Mouse (Mus musculus): ENCODE data around the gene Lrrc2. TPM values are rescaled to one million over a fixed set of nuclear protein-coding genes. Genes with fewer than 3 reads are reported as not detected.

The Lrrc2 gene
- polyA plus RNA-seq (2014; fragmentation: Nextera tagmentation; extraction: Ambion mirVana) = 0.27 TPM in 1 of 2 replicates, not detected in the other

DNA sequence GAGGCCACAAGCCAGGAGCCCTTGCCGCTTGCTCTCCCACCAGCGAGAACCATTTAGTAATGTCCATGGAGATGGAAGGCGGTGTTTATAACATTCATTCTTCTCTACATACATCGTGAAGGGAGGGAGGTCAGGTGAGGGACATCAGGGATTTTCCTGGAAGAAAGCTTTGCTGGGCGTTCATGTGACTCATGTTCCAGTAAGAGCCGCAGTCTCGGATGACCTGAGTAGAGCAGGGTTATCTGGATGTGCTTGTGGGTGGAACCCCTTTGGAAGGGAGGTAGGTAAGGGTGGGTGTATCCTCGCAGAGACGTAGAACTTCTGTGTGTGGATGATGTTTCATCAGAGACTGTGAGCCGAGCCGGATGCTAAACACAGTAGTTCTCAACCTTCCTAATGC is at the start of gene Lrrc2:
Lrrc2 (plus strand) TSS at position 149 of the 400 bp plus-strand sequence.
- H3K9ac ChIP-seq (ENCODE audit: low read length) = no peak within 1 kb of the TSS
- DNase-seq (ENCODE audit: low spot score) (no peak), ATAC-seq (replicated peaks; ENCODE audit: low FRiP score) (no peak)
- 88% methylated on average over 11 of the region's 11 CpGs for WGBS
- H3K4me2 ChIP-seq (ENCODE audit: low read depth, low read length, severe bottlenecking) = no peak within 1 kb of the TSS
- H3K4me1 ChIP-seq (replicated peaks; ENCODE audit: control insufficient read depth, insufficient read depth, low read length) = peaks cover 14% of the 10 kb centered on the region
- no peaks in the 10 kb centered on the region for H3K9me3 ChIP-seq (ENCODE audit: control insufficient read depth, low read length)
- H3K27me3 ChIP-seq (ENCODE audit: control insufficient read depth, insufficient read depth, low read length) = peaks cover 16% of the 10 kb centered on the region; the same call in 1 of the 2 replicates
- no peaks in the 10 kb centered on the region for H3K36me3 ChIP-seq (ENCODE audit: control insufficient read depth, insufficient read depth, low read length)
- no peak within 1 kb of the TSS for H3K4me3 ChIP-seq (ENCODE audit: low read depth, low read length)
- H3K27ac ChIP-seq (ENCODE audit: low read depth, low read length) = no peak within 1 kb of the TSS

DNA sequence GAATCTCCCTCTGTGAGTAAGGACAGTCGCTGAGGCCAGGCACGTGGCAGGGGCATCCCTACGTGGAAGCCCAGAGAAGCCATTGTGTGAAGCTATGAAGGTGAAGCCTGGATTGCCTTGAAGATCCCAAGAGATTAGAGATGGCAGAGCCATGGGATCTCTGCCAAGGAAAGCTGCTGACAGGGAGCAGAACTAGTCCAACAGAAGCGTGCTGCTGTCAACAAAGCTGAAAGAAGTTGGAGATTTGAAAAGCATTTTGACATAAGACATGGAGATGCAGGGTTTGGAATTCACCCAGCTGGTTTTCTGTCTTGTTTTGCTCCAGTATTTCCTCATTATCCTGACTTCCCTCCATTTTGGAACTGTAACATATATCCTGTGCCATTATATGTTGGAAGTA is 49.1 kb upstream of the Lrrc2 start:
- WGBS = 93% methylated on average over 4 of the region's 4 CpGs
- Histone ChIP-seq H3K27me3 (ENCODE audit: control insufficient read depth, insufficient read depth, low read length) (no peaks in the 10 kb centered on the region), H3K36me3 (ENCODE audit: control insufficient read depth, insufficient read depth, low read length) (no peaks in the 10 kb centered on the region), H3K4me2 (ENCODE audit: low read depth, low read length, severe bottlenecking) (no peak overlapping the region), H3K4me1 (replicated peaks; ENCODE audit: control insufficient read depth, insufficient read depth, low read length) (no peaks in the 10 kb centered on the region), H3K9me3 (ENCODE audit: control insufficient read depth, low read length) (no peaks in the 10 kb centered on the region), H3K27ac (ENCODE audit: low read depth, low read length) (no peak overlapping the region), H3K4me3 (ENCODE audit: low read depth, low read length) (no peak overlapping the region), H3K9ac (ENCODE audit: low read length) (no peak overlapping the region)
- no peak for DNase-seq (ENCODE audit: low spot score)
- no peak for ATAC-seq (replicated peaks; ENCODE audit: low FRiP score)

DNA sequence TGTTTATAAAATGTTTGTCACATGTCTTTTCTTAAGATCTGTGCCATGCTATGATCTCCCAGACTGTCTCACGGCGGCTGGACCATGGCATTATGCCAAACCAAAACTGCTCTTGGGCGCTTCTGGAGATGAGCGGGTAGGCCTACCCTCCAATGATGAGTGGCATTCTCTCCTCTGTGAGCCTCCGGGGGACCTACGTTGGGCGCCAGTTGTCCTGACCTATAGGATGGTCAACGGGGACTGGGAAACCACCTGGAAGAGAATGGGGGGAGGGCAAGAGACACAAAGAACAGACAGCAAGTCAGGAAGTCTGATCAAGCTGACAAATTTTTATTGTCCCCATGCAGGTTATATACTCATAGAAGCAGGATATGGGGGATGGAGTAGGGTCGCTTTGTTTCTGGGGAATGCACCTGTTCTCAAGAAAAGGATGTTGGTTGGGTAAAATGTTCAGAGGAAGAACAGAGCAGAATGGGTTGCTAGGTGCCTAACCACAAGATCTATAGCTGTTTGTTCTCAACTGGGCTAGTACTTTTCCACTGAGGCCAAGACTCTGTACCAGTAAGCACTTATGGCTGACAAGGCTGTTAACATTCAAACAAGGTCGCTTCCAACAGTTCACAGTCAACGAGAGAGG is 44.0 kb upstream of the Lrrc2 start:
- WGBS = 94% methylated on average over 11 of the region's 11 CpGs
- no peak overlapping the region for H3K27ac ChIP-seq (ENCODE audit: low read depth, low read length)

DNA sequence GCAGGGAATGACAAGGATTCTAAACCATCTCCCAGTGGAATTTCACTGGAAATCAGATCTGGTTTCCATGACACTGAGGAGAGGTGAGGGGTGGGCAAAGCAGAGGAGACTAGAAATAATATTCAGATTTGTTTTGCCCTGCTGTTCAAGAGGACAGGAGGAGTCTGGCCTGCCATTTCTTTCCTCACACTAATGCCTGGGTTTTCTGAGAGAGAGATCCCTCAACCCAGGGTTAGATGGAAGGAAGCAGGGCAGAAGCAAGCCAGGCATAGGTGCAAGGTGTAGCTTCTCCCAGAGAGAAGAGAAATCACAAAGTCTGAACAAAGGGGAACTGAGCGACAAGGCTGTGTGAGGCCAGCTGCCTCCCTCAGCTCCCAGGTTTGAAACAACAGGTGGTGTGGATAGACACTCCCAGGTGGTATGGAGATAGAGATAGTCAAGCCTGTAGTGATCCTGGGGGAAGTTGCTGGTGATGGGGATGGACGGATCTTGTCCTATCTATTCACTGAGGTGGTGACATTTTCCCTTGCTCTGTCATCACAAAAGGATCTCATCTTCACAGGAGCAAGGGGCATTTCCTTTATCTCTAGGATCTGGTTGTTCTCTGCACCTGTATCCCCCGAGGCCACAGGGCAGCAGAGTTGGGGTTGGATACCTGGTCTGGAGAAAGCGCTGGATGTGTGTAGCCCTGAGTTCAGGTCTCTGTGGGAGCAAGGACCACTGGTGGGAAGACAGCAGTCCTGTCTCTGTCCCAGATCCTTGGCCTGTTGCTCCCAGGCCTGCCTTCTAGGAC is 43.3 kb upstream of the Lrrc2 start:
- no peak overlapping the region for H3K9ac ChIP-seq (ENCODE audit: low read length)
- no peaks in the 10 kb centered on the region for H3K27me3 ChIP-seq (ENCODE audit: control insufficient read depth, insufficient read depth, low read length)
- no peaks in the 10 kb centered on the region for H3K4me1 ChIP-seq (replicated peaks; ENCODE audit: control insufficient read depth, insufficient read depth, low read length)
- H3K36me3 ChIP-seq (ENCODE audit: control insufficient read depth, insufficient read depth, low read length) = no peaks in the 10 kb centered on the region
- 77% methylated on average over 4 of the region's 4 CpGs for WGBS
- no peak overlapping the region for H3K4me2 ChIP-seq (ENCODE audit: low read depth, low read length, severe bottlenecking)
- no peaks in the 10 kb centered on the region for H3K9me3 ChIP-seq (ENCODE audit: control insufficient read depth, low read length)
- ATAC-seq (replicated peaks; ENCODE audit: low FRiP score) (no peak), DNase-seq (ENCODE audit: low spot score) (no peak)
- no peak overlapping the region for H3K4me3 ChIP-seq (ENCODE audit: low read depth, low read length)
- no peak overlapping the region for H3K27ac ChIP-seq (ENCODE audit: low read depth, low read length)

More for the DNA sequence above, 44.0 kb upstream of the Lrrc2 start:
- Histone ChIP-seq H3K36me3 (ENCODE audit: control insufficient read depth, insufficient read depth, low read length) (no peaks in the 10 kb centered on the region), H3K4me1 (replicated peaks; ENCODE audit: control insufficient read depth, insufficient read depth, low read length) (no peaks in the 10 kb centered on the region), H3K9ac (ENCODE audit: low read length) (no peak overlapping the region), H3K27me3 (ENCODE audit: control insufficient read depth, insufficient read depth, low read length) (no peaks in the 10 kb centered on the region), H3K4me3 (ENCODE audit: low read depth, low read length) (no peak overlapping the region), H3K9me3 (ENCODE audit: control insufficient read depth, low read length) (no peaks in the 10 kb centered on the region), H3K4me2 (ENCODE audit: low read depth, low read length, severe bottlenecking) (no peak overlapping the region)
- no peak for DNase-seq (ENCODE audit: low spot score)
- no peak for ATAC-seq (replicated peaks; ENCODE audit: low FRiP score)

DNA sequence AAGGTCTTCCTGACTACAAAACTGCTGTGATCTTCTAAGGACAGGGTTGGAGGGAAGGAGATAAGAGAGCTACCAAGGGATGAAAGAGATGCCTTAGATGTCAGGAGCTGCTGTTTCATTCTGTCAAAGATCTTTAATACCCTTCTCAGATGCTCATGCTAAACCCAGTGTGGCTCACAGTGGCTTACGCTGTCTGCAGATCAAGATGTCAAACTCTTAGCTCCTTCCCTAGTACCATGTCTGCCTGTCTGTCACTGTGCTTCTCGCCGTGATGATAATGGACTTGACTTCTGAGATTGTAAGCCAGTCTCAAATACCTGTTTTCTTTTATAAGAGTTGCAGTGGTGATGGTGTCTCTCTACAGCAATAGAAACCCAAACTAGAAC is 42.7 kb upstream of the Lrrc2 start:
- DNase-seq (ENCODE audit: low spot score) (no peak), ATAC-seq (replicated peaks; ENCODE audit: low FRiP score) (no peak)
- H3K4me1 ChIP-seq (replicated peaks; ENCODE audit: control insufficient read depth, insufficient read depth, low read length) = no peaks in the 10 kb centered on the region
- no peaks in the 10 kb centered on the region for H3K36me3 ChIP-seq (ENCODE audit: control insufficient read depth, insufficient read depth, low read length)
- no peak overlapping the region for H3K4me3 ChIP-seq (ENCODE audit: low read depth, low read length)
- H3K27me3 ChIP-seq (ENCODE audit: control insufficient read depth, insufficient read depth, low read length) = no peaks in the 10 kb centered on the region
- H3K9me3 ChIP-seq (ENCODE audit: control insufficient read depth, low read length) = no peaks in the 10 kb centered on the region
- no peak overlapping the region for H3K4me2 ChIP-seq (ENCODE audit: low read depth, low read length, severe bottlenecking)
- no peak overlapping the region for H3K27ac ChIP-seq (ENCODE audit: low read depth, low read length)
- no peak overlapping the region for H3K9ac ChIP-seq (ENCODE audit: low read length)
- 96% methylated on average over 3 of the region's 3 CpGs for WGBS

DNA sequence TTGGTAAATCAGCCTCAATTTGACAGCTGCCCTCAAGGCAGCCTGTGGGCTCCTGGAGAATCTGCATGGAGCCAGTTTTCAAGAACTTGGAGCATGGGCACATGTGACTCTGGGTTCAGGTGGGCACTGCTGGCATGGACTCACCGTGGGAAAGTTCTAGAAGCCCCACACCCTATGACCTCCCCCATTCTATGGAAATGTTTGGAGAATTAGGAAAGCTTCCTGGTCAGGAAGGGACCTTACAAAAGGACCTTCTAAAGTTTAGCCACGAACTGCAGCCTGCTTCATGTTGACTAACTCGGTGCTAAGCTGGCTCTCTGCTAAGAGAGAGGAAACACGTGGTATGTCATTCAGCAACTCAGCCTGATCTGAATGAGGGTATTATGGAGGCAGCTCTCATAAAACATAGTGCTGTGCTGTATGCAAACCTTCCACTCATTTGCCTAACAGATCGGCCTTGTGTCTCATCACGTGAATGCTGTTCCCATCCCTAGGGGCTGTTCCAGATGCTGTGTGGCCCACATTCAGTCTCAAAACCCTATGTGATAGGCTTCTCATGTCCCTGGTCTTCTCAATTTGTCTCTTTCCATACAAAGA is 41.9 kb upstream of the Lrrc2 start:
- H3K9ac ChIP-seq (ENCODE audit: low read length) = no peak overlapping the region
- WGBS = 81% methylated on average over 6 of the region's 6 CpGs

DNA sequence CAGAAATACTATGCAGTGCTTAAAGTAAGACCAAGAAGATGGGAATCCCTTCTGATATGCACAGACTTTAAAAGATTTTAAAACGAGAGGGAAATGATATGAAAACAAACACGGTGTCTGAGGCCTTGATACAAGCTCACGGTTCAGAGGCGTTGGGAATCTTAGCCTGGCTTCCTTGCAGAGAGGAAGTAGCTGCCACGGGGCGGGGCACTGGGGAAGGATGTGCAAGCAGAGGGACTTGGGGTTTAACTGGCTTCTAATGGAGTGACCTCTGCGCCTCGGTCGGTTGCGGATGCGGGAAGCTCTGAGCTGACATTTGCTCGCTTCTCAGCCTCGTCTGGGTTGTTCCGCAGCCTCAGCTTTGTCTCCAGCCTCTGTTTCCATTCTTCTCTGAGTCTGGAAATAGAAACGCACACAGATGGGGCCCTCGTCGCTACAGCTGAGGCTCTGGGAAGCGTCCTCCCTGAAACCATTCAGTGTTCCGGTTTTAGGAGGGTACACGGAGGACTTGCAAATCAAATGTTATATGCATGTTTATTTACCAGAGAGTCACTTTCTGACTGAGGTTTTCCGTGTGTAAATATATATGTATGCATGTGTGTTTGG is 36.6 kb upstream of the Lrrc2 start:
- no peaks in the 10 kb centered on the region for H3K36me3 ChIP-seq (ENCODE audit: control insufficient read depth, insufficient read depth, low read length)
- no peaks in the 10 kb centered on the region for H3K27me3 ChIP-seq (ENCODE audit: control insufficient read depth, insufficient read depth, low read length)
- no peak overlapping the region for H3K4me2 ChIP-seq (ENCODE audit: low read depth, low read length, severe bottlenecking)
- ATAC-seq (replicated peaks; ENCODE audit: low FRiP score) = no peak
- no peaks in the 10 kb centered on the region for H3K9me3 ChIP-seq (ENCODE audit: control insufficient read depth, low read length)
- no peaks in the 10 kb centered on the region for H3K4me1 ChIP-seq (replicated peaks; ENCODE audit: control insufficient read depth, insufficient read depth, low read length)
- H3K27ac ChIP-seq (ENCODE audit: low read depth, low read length) = no peak overlapping the region
- no peak for DNase-seq (ENCODE audit: low spot score)
- H3K4me3 ChIP-seq (ENCODE audit: low read depth, low read length) = no peak overlapping the region
- WGBS = 61% methylated on average over 21 of the region's 21 CpGs
- no peak overlapping the region for H3K9ac ChIP-seq (ENCODE audit: low read length)

More for the DNA sequence above, 41.9 kb upstream of the Lrrc2 start:
- no peak overlapping the region for H3K4me3 ChIP-seq (ENCODE audit: low read depth, low read length)
- no peaks in the 10 kb centered on the region for H3K27me3 ChIP-seq (ENCODE audit: control insufficient read depth, insufficient read depth, low read length)
- no peaks in the 10 kb centered on the region for H3K4me1 ChIP-seq (replicated peaks; ENCODE audit: control insufficient read depth, insufficient read depth, low read length)
- ATAC-seq (replicated peaks; ENCODE audit: low FRiP score) = no peak
- no peaks in the 10 kb centered on the region for H3K36me3 ChIP-seq (ENCODE audit: control insufficient read depth, insufficient read depth, low read length)
- H3K4me2 ChIP-seq (ENCODE audit: low read depth, low read length, severe bottlenecking) = no peak overlapping the region
- DNase-seq (ENCODE audit: low spot score) = no peak
- H3K27ac ChIP-seq (ENCODE audit: low read depth, low read length) = no peak overlapping the region
- no peaks in the 10 kb centered on the region for H3K9me3 ChIP-seq (ENCODE audit: control insufficient read depth, low read length)

DNA sequence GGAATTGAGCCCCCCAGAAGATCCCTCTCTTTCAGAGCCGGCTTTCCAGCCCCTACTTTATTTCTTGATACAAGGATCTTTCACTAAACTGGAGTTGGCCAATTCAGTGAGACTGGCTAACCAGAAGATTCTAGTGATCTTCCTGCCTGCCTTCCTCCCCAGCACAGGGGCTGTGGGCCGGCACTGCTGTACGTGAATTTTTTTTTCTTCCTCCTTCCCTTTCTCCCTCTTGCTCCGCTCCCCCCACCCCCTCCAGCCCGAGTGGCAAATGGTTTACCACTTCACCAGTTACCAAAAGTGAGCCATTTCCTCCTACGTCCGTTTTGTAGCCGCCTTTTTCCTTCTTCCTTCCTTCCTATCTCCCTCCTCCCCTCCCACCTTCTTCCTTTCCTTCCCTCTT is 35.9 kb upstream of the Lrrc2 start:
- no peaks in the 10 kb centered on the region for H3K4me1 ChIP-seq (replicated peaks; ENCODE audit: control insufficient read depth, insufficient read depth, low read length)
- no peak overlapping the region for H3K4me2 ChIP-seq (ENCODE audit: low read depth, low read length, severe bottlenecking)
- H3K36me3 ChIP-seq (ENCODE audit: control insufficient read depth, insufficient read depth, low read length) = no peaks in the 10 kb centered on the region
- ATAC-seq (replicated peaks; ENCODE audit: low FRiP score) (no peak), DNase-seq (ENCODE audit: low spot score) (no peak)
- no peaks in the 10 kb centered on the region for H3K27me3 ChIP-seq (ENCODE audit: control insufficient read depth, insufficient read depth, low read length)
- no peak overlapping the region for H3K4me3 ChIP-seq (ENCODE audit: low read depth, low read length)
- H3K27ac ChIP-seq (ENCODE audit: low read depth, low read length) = no peak overlapping the region
- H3K9me3 ChIP-seq (ENCODE audit: control insufficient read depth, low read length) = no peaks in the 10 kb centered on the region
- 75% methylated on average over 8 of the region's 8 CpGs for WGBS
- no peak overlapping the region for H3K9ac ChIP-seq (ENCODE audit: low read length)

Data from forebrain, embryonic 11.5 days (tissue).